Mouse (Mus musculus) spleen, adult 2 months (tissue): Measurements from ENCODE around the gene Gsto1.
A peak's percentile ranks its signal among the peaks of the same experiment; 100 is the strongest.

Experiments
- CTCF ChIP-seq: fragments of 200-500 bp; IDR thresholded peaks from 2 replicates; pipeline ENCODE4 v1.5.1; 2011; ENCODE audit warnings: mild to moderate bottlenecking, inconsistent platforms; ENCODE audit not compliant: insufficient read depth, insufficient read length, insufficient replicate concordance; ENCODE audit errors: extremely low read depth
- POLR2A ChIP-seq: fragments of 200-500 bp; IDR thresholded peaks from 2 replicates; pipeline ENCODE4 v1.6.1; 2011; ENCODE audit warnings: low read depth, low read length, inconsistent platforms

DNA sequence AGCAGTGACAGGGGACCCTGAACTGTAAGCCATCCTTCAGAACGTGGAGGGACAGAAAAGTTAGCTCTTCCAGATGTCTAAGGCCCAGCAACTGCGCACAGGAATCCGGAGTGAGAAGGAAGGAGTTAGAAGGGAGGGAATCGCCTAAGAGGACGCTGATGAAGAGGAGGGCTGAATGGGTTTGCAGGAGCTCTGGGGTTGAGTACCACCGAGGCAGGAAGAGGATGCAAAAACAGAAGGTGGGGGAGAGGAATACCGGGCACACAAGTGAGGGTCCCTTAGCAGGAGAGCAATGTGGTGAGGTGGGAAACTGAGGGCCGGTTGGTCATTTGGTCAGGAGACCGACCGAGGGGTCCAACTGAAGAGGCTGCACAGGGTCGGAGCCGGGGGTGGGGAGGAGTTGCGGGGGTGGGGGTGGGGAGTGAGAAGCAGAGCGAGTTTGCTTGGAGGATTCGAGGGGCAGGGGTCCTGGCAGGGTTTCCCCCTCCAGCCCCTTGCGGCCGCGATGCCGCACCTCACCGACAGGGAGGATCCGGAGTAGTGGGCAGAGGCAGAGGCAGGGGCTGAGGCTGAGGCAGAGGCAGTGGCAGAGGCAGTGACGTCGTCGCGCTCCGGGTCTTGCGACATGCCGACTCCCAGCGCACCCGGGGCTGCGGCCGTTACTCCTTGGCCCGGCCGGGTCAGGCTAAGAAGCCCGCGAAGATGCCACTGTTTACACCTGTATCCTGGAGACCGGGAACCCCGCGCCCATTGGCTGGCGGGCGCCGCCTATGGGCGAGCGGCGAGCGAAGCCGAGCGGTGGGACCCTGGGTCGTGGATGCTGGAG, 17.9 kb upstream of the Gsto1 start:
- TF ChIP-seq CTCF (peak; percentile 2; the same call in 1 of the 2 replicates), POLR2A (no peak)
